Mouse (Mus musculus): Measurements from ENCODE around the gene Mbnl2.
A peak's percentile ranks its signal among the peaks of the same experiment; 100 is the strongest.

Mbnl2 gene

GRCm38 (mm10) chr14:120388818-120389691, 113.6 kb downstream of the Mbnl2 start:
- peak; percentile 23 for DNase-seq

GRCm38 (mm10) chr14:120390231-120390944, 114.9 kb downstream of the Mbnl2 start:
- DNase-seq, result no peak

- no peak for DNase-seq
These were observed 116.2 kb downstream of the Mbnl2 start for GRCm38 (mm10) chr14:120391701-120392100.

GRCm38 (mm10) chr14:120392441-120392840, 117.0 kb downstream of the Mbnl2 start:
- no peak for DNase-seq

- no peak for DNase-seq
These were observed 118.0 kb downstream of the Mbnl2 start for GRCm38 (mm10) chr14:120393441-120393840.

- no peak for DNase-seq
These were observed 118.7 kb downstream of the Mbnl2 start for GRCm38 (mm10) chr14:120394216-120394615.

GRCm38 (mm10) chr14:120394827-120395226, 119.4 kb downstream of the Mbnl2 start:
- DNase-seq, result no peak

GRCm38 (mm10) chr14:120395501-120395900, 120.0 kb downstream of the Mbnl2 start:
- DNase-seq, result no peak

- DNase-seq, result peak; percentile 62
These were observed 122.6 kb downstream of the Mbnl2 start for GRCm38 (mm10) chr14:120397871-120398647.

- DNase-seq, result no peak
These were observed 124.1 kb downstream of the Mbnl2 start for GRCm38 (mm10) chr14:120399614-120400013.

GRCm38 (mm10) chr14:120401158-120401557, 125.7 kb downstream of the Mbnl2 start:
- DNase-seq, result no peak

- DNase-seq, result no peak
These were observed 127.2 kb downstream of the Mbnl2 start for GRCm38 (mm10) chr14:120402715-120403114.

GRCm38 (mm10) chr14:120404364-120404763, 128.9 kb downstream of the Mbnl2 start:
- no peak for DNase-seq

- DNase-seq, result no peak
These were observed 129.5 kb downstream of the Mbnl2 start for GRCm38 (mm10) chr14:120404811-120405582.

- no peak for DNase-seq
These were observed 130.1 kb downstream of the Mbnl2 start for GRCm38 (mm10) chr14:120405597-120405996.

- DNase-seq, result no peak
These were observed 130.8 kb downstream of the Mbnl2 start for GRCm38 (mm10) chr14:120406271-120406670.

GRCm38 (mm10) chr14:120406820-120407219, 131.4 kb downstream of the Mbnl2 start:
- peak; percentile 24 for DNase-seq

- no peak for DNase-seq
These were observed 134.4 kb downstream of the Mbnl2 start for GRCm38 (mm10) chr14:120409854-120410253.

- DNase-seq, result no peak
These were observed 141.4 kb downstream of the Mbnl2 start for GRCm38 (mm10) chr14:120416886-120417285.

- no peak for DNase-seq
These were observed 143.5 kb downstream of the Mbnl2 start for GRCm38 (mm10) chr14:120418964-120419363.

- DNase-seq, result no peak
These were observed 153.0 kb downstream of the Mbnl2 start for GRCm38 (mm10) chr14:120428497-120428896.

GRCm38 (mm10) chr14:120432773-120433172, 157.3 kb downstream of the Mbnl2 start:
- no peak for DNase-seq

Measured in liver (tissue).